Mouse (Mus musculus) induced T-regulatory cell, adult 2 months (primary cell): ENCODE data around the gene Tdgf1.
A peak's percentile ranks its signal among the peaks of the same experiment; 100 is the strongest.

Source experiments
- DNase-seq: peaks from one replicate; pipeline ENCODE4 v3.0.0-alpha.2; 2012; ENCODE audit warnings: low read depth

Tdgf1 gene

DNA sequence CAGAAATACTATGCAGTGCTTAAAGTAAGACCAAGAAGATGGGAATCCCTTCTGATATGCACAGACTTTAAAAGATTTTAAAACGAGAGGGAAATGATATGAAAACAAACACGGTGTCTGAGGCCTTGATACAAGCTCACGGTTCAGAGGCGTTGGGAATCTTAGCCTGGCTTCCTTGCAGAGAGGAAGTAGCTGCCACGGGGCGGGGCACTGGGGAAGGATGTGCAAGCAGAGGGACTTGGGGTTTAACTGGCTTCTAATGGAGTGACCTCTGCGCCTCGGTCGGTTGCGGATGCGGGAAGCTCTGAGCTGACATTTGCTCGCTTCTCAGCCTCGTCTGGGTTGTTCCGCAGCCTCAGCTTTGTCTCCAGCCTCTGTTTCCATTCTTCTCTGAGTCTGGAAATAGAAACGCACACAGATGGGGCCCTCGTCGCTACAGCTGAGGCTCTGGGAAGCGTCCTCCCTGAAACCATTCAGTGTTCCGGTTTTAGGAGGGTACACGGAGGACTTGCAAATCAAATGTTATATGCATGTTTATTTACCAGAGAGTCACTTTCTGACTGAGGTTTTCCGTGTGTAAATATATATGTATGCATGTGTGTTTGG is 31.2 kb downstream of the Tdgf1 start:
- DNase-seq: no peak

GRCm38 (mm10) chr9:110909371-110909967 is 36.5 kb downstream of the Tdgf1 start:
- peak; percentile 40 for DNase-seq

DNA sequence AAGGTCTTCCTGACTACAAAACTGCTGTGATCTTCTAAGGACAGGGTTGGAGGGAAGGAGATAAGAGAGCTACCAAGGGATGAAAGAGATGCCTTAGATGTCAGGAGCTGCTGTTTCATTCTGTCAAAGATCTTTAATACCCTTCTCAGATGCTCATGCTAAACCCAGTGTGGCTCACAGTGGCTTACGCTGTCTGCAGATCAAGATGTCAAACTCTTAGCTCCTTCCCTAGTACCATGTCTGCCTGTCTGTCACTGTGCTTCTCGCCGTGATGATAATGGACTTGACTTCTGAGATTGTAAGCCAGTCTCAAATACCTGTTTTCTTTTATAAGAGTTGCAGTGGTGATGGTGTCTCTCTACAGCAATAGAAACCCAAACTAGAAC is 37.3 kb downstream of the Tdgf1 start:
- peak; percentile 43 for DNase-seq

- DNase-seq: no peak
Observed at GRCm38 (mm10) chr9:110907838-110908630, 37.9 kb downstream of the Tdgf1 start.

- peak; percentile 88 for DNase-seq
Observed at GRCm38 (mm10) chr9:110907201-110907837, 38.6 kb downstream of the Tdgf1 start.

- no peak for DNase-seq
Observed at GRCm38 (mm10) chr9:110902271-110902670, 43.7 kb downstream of the Tdgf1 start.

GRCm38 (mm10) chr9:110901204-110901603 is 44.8 kb downstream of the Tdgf1 start:
- no peak for DNase-seq

GRCm38 (mm10) chr9:110899451-110900008 is 46.4 kb downstream of the Tdgf1 start:
- DNase-seq: no peak

DNA sequence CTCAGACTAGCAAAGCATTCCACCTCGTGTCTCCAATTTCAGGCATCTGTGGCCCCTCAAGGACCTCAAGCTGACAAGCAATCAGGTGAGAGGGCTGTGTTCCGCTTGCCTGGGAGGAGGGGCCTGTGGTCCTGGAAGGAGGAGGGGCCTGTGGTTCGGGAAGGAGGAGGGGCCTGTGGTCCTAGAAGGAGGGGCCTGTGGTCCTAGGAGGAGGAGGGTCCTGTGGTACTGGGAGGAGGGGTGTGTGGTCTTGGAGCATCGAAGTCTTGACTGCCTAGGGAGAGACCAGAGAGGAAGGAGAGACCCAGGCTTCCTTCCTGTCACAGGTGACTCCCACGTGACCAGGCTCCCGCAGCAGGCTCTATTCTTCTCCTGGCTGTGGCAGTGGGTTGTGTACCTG is 49.4 kb downstream of the Tdgf1 start:
- peak; percentile 72 for DNase-seq

GRCm38 (mm10) chr9:110895994-110896393 is 50.0 kb downstream of the Tdgf1 start:
- no peak for DNase-seq

DNA sequence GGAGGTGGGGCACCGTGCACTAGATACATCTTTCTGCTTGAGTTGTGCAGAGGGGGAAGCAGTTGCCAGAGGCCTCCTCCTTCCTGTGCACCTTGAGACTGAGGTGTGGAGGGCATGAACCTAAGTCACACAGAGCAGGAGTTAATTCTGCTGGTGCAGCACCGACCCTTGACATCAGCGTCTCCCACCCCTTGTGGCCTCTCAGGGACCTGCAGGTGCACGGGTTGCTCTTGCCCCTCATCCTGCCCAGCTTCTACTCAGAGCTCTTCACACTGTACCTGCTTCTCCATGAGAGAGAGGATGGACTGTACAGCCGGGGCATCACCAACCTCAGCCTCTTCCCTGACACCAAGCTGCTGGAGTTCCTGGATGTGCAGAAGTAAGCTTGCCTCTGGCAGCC is 50.5 kb downstream of the Tdgf1 start:
- no peak for DNase-seq

DNA sequence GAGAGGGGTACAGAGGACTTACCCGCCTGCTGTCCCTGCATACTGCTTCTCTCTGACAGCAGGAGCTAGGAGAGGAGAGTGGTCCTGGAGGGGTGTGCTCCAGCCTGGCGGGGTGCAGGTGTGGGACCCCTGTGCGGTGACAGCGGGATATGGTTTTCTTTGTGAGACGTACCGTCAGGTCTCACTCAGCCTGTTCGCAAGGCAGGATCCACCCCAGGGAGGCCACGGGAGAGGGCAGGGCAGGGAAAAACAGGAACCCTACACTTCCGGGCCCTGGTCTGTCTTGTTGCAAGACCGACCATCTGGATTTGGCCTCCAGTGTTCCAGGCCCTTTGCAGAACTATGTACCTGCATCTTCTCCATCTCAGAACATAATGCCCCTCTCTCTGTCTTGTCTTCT is 52.5 kb downstream of the Tdgf1 start:
- DNase-seq: no peak

- DNase-seq: no peak
Observed at GRCm38 (mm10) chr9:110892552-110892951, 53.4 kb downstream of the Tdgf1 start.

DNA sequence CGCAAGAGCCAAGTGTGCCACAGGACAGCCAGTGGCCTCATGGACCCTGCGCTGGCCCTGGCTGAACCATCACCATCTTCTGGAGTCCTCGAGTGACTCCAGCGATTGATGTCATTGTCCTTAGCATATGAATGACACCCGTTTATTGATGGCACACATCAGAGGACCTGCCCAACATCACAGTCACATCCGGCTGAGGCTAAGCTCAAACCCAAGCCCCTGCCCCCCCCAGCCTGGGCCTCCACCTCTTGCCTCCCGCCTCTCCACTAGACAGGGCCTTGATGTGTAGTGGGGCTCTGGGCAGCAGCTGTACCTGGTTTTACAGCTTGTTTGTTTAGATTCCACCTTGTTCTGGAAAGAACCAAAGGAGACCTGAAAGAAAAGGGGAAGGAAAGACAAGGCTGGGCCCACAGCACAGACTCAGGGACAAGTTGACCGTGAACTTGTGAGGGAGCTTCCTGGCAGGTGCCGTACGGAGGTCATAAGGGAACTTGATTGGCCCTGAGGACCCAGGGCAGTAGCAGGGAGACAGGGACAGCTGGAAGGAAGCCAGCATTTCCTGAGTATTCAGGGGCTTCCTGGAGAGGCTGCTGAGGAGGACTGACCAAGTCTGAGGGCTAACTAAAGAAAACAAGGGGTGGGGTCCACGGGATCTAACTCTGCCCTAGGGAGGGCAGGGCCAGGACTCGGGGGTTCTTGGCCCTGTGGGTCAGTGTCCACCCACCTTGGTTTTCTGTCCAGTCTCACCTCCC is 54.7 kb downstream of the Tdgf1 start:
- no peak for DNase-seq

- DNase-seq: no peak
Observed at GRCm38 (mm10) chr9:110890026-110890783, 55.8 kb downstream of the Tdgf1 start.
